Comparison of ENCODE assay signal across 12 mouse cellular contexts in genomic region chr12:75873546-75874235, GRCm38 (mm10). TPM values are rescaled to one million over a fixed set of nuclear protein-coding genes. Genes with fewer than 3 reads are reported as not detected.
DNase-seq lines count a peak whose midpoint lies in the region; ATAC-seq and TF ChIP-seq lines count a peak whose summit lies in the region.
"Had no signal": no experiment of that assay in that cellular context is flagged by ENCODE, and none has a peak within 500 bp of the region (broad histone marks: within the 10 kb centered on the region; RNA-seq: fewer than 3 reads in every experiment).

No protein-coding gene starts in this region.

- TF ChIP-seq CTCF in forebrain, postnatal 0 days (IDR thresholded peaks at IDR 0.05; ENCODE audit: low read depth), result no peak
- no peak for TF ChIP-seq CTCF in intestine, postnatal 0 days (IDR thresholded peaks at IDR 0.05; ENCODE audit: low read depth)

- peak; percentile 67; the same call in 1 of the 2 replicates for ATAC-seq in kidney, embryonic 14.5 days (ENCODE audit: low FRiP score, low TSS enrichment)
- peak; percentile 73 for ATAC-seq in forebrain, postnatal 0 days
- 0 out of 2 replicates have a peak, but pooled peaks have one; percentile 21 for ATAC-seq in limb, embryonic 12.5 days (ENCODE audit: insufficient number of reproducible peaks, insufficient read depth, low FRiP score, low TSS enrichment, low read depth)
- no peak for ATAC-seq in intestine, postnatal 0 days
- ATAC-seq: activated CD4-positive, CD25-positive, alpha-beta regulatory T cell, adult 4 months had no signal

- no peak overlapping the region for H3K4me2 ChIP-seq in kidney, embryonic 14.5 days (replicated peaks; ENCODE audit: low read depth, low read length)
- H3K4me2 ChIP-seq in forebrain, postnatal 0 days (ENCODE audit: low read depth), result peak overlapping the region; percentile 30
- H3K4me2 ChIP-seq in limb, embryonic 12.5 days, result peak overlapping the region; percentile 42
- H3K4me2 ChIP-seq in intestine, postnatal 0 days (replicated peaks; ENCODE audit: low read depth), result no peak overlapping the region
- H3K4me2 ChIP-seq: embryonic facial prominence, embryonic 15.5 days had no signal

- H3K9me3 ChIP-seq in kidney, embryonic 14.5 days (ENCODE audit: control insufficient read depth, low read length), result no peaks in the 10 kb centered on the region
- no peaks in the 10 kb centered on the region for H3K9me3 ChIP-seq in forebrain, postnatal 0 days (ENCODE audit: low read length)
- no peaks in the 10 kb centered on the region for H3K9me3 ChIP-seq in limb, embryonic 12.5 days
- H3K9me3 ChIP-seq in intestine, postnatal 0 days (ENCODE audit: control insufficient read depth), result no peaks in the 10 kb centered on the region
- H3K9me3 ChIP-seq: embryonic facial prominence, embryonic 15.5 days had no signal

- H3K9ac ChIP-seq in kidney, embryonic 14.5 days (ENCODE audit: low read depth, low read length), result no peak overlapping the region
- H3K9ac ChIP-seq in forebrain, postnatal 0 days, result no peak overlapping the region; the same call in 1 of the 2 replicates
- 0 out of 2 replicates have a peak overlapping the region, but pooled peaks have one; percentile 1 for H3K9ac ChIP-seq in limb, embryonic 12.5 days (replicated peaks)
- no peak overlapping the region for H3K9ac ChIP-seq in intestine, postnatal 0 days (ENCODE audit: low read depth, low read length)
- H3K9ac ChIP-seq: embryonic facial prominence, embryonic 15.5 days had no signal

- H3K27ac ChIP-seq in kidney, embryonic 14.5 days (ENCODE audit: low read depth, low read length), result no peak overlapping the region
- H3K27ac ChIP-seq in forebrain, postnatal 0 days (ENCODE audit: low read depth, low read length), result peak overlapping the region; percentile 35; the same call in 1 of the 2 replicates
- H3K27ac ChIP-seq in limb, embryonic 12.5 days, result peak overlapping the region; percentile 79
- no peak overlapping the region for H3K27ac ChIP-seq in intestine, postnatal 0 days (ENCODE audit: low read depth, low read length)
- H3K27ac ChIP-seq: embryonic facial prominence, embryonic 15.5 days had no signal

- H3K4me1 ChIP-seq in kidney, embryonic 14.5 days (ENCODE audit: control insufficient read depth, insufficient read depth, low read length), result peaks cover 10% of the 10 kb centered on the region
- H3K4me1 ChIP-seq in forebrain, postnatal 0 days (ENCODE audit: insufficient read depth), result peaks cover 9% of the 10 kb centered on the region; the same call in 1 of the 2 replicates
- peaks cover 42% of the 10 kb centered on the region for H3K4me1 ChIP-seq in limb, embryonic 12.5 days (replicated peaks)
- H3K4me1 ChIP-seq in intestine, postnatal 0 days (replicated peaks; ENCODE audit: control insufficient read depth, insufficient read depth, low read length), result no peaks in the 10 kb centered on the region

- WGBS in kidney, embryonic 14.5 days, result 45% methylated on average over 9 of the region's 9 CpGs
- 8% methylated on average over 9 of the region's 9 CpGs for WGBS in forebrain, postnatal 0 days
- 35% methylated on average over 9 of the region's 9 CpGs for WGBS in limb, embryonic 12.5 days
- 82% methylated on average over 9 of the region's 9 CpGs for WGBS in intestine, postnatal 0 days

- no peak overlapping the region for H3K4me3 ChIP-seq in kidney, embryonic 14.5 days (ENCODE audit: low read length)
- H3K4me3 ChIP-seq in forebrain, postnatal 0 days (ENCODE audit: low read depth, low read length), result no peak overlapping the region
- H3K4me3 ChIP-seq in limb, embryonic 12.5 days (replicated peaks), result no peak overlapping the region
- no peak overlapping the region for H3K4me3 ChIP-seq in intestine, postnatal 0 days (ENCODE audit: low read depth, low read length)
- H3K4me3 ChIP-seq: embryonic facial prominence, embryonic 15.5 days had no signal

- H3K36me3 ChIP-seq in kidney, embryonic 14.5 days (ENCODE audit: control insufficient read depth, insufficient read depth, low read length), result no peaks in the 10 kb centered on the region
- H3K36me3 ChIP-seq in forebrain, postnatal 0 days (ENCODE audit: insufficient read depth), result no peaks in the 10 kb centered on the region
- no peaks in the 10 kb centered on the region; the same call in 1 of the 2 replicates for H3K36me3 ChIP-seq in limb, embryonic 12.5 days
- no peaks in the 10 kb centered on the region for H3K36me3 ChIP-seq in intestine, postnatal 0 days (ENCODE audit: control insufficient read depth, insufficient read depth)
- H3K36me3 ChIP-seq: embryonic facial prominence, embryonic 15.5 days had no signal

- DNase-seq in kidney, postnatal 10 days, result no peak
- peak; percentile 62 for DNase-seq in forebrain, postnatal 0 days
- DNase-seq in retina, embryonic 14.5 days (ENCODE audit: low spot score), result peak; percentile 28
- no peak for DNase-seq in spleen, postnatal 36 days (ENCODE audit: low spot score in 2 of 2)
- no peak for DNase-seq in adrenal gland, adult 8-10 months
- DNase-seq: heart, adult 11 months; thymus, postnatal 14 days had no signal

- H3K27me3 ChIP-seq in kidney, embryonic 14.5 days (ENCODE audit: control insufficient read depth, insufficient read depth, low read length), result no peaks in the 10 kb centered on the region
- H3K27me3 ChIP-seq in forebrain, postnatal 0 days (ENCODE audit: insufficient read depth, low read length), result no peaks in the 10 kb centered on the region
- H3K27me3 ChIP-seq in limb, embryonic 12.5 days, result no peaks in the 10 kb centered on the region
- H3K27me3 ChIP-seq in intestine, postnatal 0 days (replicated peaks; ENCODE audit: control insufficient read depth, insufficient read depth, low read length), result no peaks in the 10 kb centered on the region
- H3K27me3 ChIP-seq: embryonic facial prominence, embryonic 15.5 days had no signal

RNA-seq across cellular contexts. Expression of gene Syne2, which starts 55.8 kb away (rescaled TPM):
- polyA plus RNA-seq in kidney, embryonic 14.5 days (2014; fragmentation: Nextera tagmentation; extraction: Ambion mirVana), result 39.3 and 69.0 TPM in 2 replicates
- total RNA-seq in forebrain, postnatal 0 days (2014; rRNA removed), result 56.2 and 63.5 TPM in 2 replicates
- 21.0 and 27.0 TPM in 2 replicates for polyA plus RNA-seq in forebrain, postnatal 0 days (2015; fragmentation: Nextera tagmentation; extraction: Ambion mirVana)
- polyA plus RNA-seq in limb, embryonic 12.5 days (2016; fragmentation: Nextera tagmentation; extraction: Ambion mirVana), result 106 and 119 TPM in 2 replicates
- 10 to 100 TPM; 44.7 to 90.5 (median 59.6) TPM for total RNA-seq in adrenal gland, adult 8-10 months (2022)
- polyA plus RNA-seq in intestine, postnatal 0 days (2015; fragmentation: Nextera tagmentation; extraction: Ambion mirVana), result 14.5 and 17.3 TPM in 2 replicates

Comparison
In these comparisons a context has a peak if more than half of its experiments do, and no peak if none do; other contexts are left out.
1. H3K27ac ChIP-seq: peak in forebrain, postnatal 0 days (single experiment) and limb, embryonic 12.5 days (single experiment); none in kidney, embryonic 14.5 days (single experiment) and intestine, postnatal 0 days (single experiment).
2. H3K4me2 ChIP-seq: peak in forebrain, postnatal 0 days (single experiment) and limb, embryonic 12.5 days (single experiment); none in kidney, embryonic 14.5 days (single experiment) and intestine, postnatal 0 days (single experiment).
3. DNase-seq: peak in forebrain, postnatal 0 days (single experiment) and retina, embryonic 14.5 days (single experiment); none in kidney, postnatal 10 days (single experiment), spleen, postnatal 36 days (0 of 2) and adrenal gland, adult 8-10 months (single experiment).